Mouse (Mus musculus) CD4-positive helper T cell, adult 2 months (primary cell): ENCODE data around the gene Carhsp1.
A peak's percentile ranks its signal among the peaks of the same experiment; 100 is the strongest.

Source experiments
- DNase-seq: peaks from one replicate; pipeline ENCODE4 v3.0.0-alpha.2; 2012; ENCODE audit warnings: low read depth, missing footprints, low spot score

Carhsp1 gene

DNA sequence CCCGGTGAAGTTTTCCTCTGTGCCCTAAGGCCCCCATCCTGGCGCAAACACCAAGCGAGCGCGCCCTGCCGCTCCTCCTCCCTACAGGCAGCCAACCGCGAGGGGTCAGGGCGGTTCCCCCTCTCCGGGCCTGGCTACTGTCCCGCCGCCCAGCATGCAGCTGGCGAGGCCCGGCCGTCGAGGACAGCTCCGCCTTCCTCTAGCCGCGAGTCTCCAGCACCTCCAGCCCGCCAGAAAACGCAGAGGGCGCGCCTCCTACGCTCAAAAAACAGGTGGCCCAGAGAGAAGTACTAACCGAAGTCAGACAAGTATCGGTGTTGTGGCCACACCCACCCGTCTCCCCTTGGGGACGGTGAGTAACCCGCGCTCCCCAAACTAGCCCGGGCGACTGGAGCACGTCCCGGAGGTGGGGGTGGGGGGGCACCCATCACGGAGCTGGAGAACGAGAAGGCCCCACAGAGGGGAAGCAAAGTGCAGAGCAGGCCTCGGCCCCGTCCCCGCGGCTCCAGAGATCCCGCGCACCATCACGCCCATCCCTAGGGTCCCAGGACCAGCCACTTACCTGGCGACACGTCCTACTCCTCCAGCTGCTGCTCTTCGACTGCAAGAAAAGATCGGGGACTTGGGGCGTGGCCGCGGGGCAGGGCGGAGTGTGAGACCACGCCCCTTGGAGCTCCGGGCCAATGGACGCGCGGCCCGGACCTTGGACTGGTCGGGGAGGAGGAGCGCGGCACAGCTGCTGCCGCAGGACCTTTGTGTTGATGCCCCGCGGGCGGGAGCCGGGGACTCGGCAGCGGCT lies at the start of gene Carhsp1:
Gene Carhsp1 (minus strand): TSS at position 605 of the 799 bp plus-strand sequence.
- DNase-seq, result peak; percentile 92

DNA sequence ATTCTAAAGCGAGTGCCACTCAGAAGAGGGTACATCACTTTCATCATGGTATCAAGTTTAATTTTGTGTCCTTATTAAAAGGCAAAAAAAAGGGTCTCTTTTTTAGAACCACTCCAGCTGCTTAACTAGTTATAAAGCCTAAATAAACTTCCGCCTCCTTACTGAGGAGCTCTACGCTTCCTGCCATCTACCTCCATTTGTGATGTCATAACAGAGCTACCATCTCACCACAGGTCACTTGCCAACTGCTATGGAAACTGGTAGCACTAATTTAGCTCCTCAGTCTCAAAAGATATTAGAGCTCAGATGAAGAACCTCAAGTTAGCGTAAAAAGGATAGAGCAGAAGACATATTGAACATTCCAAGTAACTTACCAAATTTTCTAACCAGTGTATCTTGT lies 48.5 kb upstream of the Carhsp1 start:
- peak; percentile 27 for DNase-seq

DNA sequence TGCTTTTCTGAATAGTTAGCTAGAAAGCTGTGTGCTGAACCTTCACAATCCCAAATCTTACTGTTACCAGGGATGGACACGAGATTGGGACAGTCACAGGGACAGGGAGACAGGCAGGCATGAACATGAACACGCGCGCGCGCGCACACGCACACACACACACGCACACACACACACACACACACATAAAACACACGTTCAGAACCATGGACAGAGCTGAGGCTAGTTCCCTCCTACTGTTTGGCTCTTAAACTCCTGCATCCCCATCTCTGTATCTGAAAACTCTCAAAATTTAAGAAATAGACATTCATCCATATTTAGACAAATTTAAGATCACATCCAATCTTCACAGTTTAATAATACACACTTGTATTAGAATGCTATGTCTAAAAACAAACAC lies 45.8 kb upstream of the Carhsp1 start:
- peak; percentile 57 for DNase-seq

DNA sequence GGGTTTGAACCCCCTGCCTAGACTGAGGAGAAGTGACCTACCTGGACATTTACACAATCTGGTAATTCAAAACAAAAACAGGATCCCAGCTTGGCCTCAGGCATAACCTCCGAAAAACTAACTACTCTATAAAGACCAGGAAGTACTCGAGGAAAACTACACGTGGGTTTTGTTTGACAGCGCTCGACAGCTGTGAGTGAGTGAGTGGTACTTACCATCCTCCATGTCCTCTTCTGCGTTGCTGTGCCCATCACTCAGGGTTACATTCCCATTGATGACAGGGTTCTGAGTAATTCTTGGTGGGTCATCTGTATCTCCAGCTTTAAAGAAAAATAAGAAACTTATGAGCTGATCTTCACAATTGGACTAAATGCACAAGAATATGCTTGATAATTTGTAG lies 44.3 kb upstream of the Carhsp1 start:
- no peak for DNase-seq

DNA sequence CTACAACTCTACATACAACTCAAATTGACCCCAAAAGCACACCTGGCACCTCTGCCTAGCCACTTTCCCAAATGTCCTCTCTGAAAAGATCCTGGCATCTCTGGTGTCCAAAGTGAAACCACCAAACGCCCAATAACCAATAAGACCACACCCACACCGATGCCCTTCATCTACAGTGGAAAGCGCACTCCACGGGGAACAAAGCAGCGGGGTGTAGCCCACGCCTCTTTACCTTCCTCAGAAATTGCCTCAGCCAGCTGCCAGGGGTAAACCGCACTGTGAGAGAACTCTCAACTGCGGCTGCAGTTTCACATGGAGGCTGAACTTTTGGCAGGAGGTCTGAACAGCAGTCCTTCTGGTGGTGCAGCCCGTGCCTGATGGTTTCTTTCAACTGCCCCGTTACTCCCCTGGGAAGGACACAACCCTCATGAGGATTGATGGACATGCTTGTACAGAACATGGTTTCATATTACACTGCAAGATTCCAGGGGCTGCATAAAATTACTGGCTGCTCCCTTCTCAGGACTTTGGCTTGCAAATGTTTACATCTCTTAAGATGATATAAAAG lies 43.6 kb upstream of the Carhsp1 start:
- no peak for DNase-seq

DNA sequence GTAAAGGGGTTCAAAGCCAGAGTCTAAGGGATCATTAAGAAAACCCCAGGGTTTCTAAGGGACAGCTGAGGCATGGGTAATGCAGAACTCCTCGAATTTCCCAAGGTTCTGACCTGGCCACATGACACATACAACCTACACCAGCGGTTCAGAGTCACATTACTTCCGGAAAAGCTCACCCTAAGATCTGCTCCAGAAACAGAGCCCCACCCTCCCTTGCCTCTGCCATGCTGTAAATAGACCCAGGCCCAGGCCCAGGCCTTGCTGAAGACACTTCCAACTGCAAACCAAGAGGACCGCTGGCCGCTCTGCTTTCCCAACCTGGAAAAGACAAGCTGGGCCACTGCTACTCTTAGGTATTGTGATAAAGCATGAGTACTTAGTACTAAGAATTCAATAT lies 42.9 kb upstream of the Carhsp1 start:
- no peak for DNase-seq

DNA sequence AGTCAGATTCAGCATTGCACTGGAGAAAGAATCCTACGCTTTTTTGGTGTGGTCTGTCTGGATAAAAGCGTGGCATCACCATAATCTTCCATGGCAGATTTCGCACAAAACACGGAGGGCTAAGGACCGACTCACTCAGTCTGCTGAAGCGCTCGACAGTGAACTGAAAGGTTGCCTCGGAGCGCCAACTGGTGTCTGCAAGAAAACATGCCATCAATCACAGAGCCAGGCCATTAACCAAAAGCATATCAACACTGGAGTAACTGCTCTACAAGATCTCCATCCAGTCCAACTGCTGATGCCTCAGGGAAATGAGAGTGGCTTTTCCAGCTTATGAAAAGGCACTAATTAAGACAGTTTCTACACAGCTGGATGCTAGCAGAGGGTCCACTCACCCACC lies 40.0 kb upstream of the Carhsp1 start:
- no peak for DNase-seq

DNA sequence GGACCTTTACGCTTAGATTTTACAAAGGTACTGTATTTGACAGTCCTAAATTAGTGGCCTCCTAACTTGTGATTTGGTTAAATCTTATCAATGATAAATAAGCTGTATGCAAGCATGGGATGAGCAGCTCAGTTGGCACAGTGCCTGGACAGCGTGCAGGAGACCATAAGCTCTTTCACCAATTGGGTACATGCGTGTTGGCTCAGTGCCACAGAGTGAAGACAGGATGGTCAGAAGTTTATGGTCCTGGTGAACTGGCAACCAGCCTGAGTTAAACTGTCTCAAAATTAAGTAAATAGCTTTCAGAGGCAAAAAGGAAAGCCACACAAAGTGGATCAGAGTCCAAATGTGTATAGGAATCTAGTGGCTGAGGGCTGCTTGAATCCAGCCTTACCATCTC lies 28.6 kb upstream of the Carhsp1 start:
- no peak for DNase-seq

DNA sequence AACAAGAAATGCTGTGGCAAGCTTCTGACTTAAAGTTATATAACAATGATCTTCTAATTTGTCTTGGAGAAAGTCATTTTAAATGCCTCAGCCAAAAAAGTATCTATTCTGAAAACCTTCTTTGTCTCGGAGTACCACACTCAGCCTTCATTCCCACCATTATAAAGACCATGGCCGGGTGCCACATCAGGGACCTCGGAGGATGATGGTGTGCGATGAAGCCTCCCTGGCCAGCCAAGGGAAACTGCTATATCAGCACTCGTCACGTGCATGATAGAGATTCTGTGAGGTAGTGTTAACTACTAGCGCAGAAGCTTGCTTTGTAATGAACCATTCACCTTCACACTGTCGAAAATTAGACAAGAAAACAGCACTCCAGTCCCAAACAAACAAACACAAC lies 27.6 kb upstream of the Carhsp1 start:
- no peak for DNase-seq

DNA sequence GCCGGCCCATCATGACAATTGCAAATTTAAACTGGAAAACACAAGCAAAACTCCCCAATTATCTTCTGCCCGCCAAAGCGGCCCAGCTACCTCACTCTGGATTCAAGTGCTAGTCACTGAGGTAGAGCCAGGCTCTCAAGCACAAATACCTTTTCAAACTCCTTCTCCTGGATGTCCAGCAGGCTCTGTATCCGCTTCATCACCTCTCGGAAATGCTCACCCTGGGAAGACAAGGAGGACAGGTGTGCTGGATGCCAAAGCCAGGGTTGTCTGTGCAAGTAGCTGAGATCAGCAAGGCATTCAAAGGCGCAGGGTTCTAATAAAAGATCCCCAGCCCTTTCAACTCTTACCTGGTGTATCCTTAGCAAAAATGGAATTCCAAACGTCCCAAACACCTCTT lies 19.3 kb upstream of the Carhsp1 start:
- no peak for DNase-seq

DNA sequence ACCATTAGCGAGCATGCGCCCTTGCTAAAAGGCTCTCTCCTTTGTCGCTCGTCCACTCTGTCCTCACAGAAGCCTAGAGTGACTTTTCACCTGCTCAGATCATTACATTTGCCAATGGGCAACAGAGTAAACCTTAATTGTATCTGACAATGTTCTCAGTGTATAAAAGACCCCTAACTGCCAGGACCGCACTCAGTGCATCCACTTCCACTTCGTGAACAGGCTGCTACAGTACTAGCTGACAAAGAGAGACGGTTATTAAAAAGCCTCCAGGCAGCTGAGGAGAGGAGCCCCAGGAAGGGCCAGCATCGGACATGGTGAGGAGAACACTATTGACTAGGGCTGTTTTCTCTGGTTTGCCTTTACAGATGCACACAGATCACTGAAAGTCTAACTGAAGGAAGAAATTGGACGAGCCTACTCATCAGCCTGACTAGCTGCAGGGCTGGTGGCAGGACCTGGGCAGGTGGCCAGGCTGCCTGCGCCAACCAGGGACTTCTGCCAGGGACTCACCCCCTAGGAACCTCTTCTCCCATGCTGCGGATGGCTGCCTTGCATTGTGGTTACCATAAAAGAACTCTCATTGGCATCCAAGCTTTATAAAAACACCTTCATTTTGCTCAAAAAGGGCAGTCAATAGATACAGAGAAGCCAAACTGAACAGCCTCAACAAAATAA lies 18.2 kb upstream of the Carhsp1 start:
- no peak for DNase-seq

DNA sequence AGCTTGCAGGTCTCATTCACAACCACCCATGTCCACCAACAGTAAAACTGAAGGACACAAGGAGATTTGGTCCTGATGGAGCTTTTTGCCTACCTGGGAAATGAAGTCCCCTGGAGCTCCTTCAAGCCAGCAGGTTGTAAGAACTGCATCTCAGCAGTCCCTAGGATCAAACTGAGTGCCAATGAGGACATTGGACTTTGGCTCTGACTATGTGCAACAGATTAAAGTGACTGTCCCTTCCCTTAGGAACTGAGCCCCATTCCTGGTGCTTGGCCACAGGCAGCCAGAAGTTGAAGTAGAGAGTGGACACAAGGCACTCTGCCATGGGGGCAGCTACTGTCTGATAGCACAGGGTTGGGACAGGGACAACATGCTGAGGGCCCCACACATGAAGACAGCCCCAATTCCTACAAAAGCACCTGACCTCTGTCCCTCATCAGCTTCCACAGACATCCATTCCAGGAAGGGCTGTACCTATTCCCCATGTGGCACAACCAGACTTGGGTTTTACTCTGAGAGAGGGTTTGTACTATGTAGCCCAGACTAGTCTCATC lies 15.7 kb upstream of the Carhsp1 start:
- DNase-seq, result no peak

DNA sequence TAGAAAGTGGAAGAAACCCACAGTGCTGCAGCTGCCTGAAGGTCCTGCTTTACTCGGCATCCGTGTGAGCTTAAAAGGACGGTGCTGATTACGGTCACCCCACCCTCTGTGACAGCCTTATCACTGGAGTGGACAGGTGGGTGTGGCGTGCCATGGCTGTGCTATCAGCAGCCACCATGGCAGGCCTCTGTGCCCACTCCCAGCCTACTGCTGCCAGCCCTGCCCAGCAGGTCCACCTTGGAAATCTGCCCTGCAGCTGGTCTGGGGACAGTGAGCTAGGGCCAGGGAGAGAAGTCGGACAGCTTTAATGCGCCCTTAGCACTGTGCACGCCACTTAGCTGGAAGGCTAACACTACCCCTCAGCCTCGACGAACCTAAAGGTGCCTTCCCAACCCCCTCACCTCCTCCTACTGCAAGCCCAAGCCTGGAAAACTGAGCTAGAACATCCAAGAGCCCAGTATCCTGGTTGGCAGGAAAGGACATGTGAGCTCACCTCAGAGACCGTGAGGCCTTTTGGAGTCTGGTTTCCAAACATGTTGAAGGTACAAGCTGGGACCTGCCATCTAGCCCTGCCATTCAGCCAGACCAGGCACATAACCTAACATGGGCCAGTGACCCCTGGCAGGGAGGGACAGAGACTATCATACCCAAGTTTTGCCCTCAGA lies 15.0 kb upstream of the Carhsp1 start:
- DNase-seq, result no peak

DNA sequence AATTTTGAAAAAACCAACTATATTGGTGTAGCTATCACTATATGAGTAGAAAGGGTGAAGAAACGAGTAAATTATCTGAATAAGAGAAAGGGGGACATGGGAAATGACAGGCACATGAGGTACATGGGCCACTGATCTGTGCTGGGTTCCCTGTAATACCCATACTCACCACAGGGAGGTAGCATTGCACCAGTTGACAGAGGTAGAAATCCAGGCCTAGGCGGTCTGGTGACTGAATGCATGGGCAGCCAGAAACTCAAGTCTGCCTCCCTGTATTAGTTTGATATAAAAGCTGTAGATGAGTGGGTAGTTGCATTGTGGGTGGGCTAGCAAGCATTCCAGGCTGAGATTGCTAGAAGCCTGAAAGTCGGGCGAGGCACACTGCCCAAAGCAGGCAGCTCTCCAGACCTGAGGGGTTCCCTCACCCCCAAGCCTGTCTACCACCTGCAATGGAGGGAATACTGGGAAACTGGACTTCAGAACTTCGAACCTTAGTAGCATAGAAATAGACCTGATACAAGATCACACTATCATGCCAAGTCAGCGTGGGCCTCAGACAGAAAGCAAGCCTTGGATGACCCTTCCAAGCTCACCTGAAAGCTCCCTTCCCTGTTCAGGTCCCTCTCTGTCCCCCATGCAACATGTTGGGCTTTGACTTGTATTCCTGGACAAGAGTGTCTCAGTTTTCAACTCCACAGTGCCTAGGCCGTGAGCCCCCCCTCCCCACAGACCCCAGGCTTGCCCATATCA lies 14.3 kb upstream of the Carhsp1 start:
- DNase-seq, result peak; percentile 72

DNA sequence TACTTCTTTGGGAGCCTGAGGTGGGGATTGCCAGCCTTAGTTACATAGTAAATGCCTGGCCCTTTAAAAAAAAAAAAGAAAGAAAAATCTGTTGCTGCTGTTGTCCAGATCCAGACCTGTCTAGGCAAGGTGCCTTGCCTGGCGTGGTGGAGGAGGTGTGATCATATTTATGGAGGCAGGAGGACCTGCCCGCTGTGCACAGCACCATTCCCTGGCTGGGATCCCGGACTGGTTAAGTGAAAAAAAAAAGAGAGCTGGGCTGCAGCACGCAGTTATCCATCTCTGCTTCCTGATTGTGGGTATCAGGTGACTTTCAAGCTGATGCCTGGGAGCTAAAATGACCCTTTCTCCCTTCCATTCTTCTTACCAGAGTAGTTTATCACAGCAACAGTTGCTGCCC lies 13.1 kb upstream of the Carhsp1 start:
- DNase-seq, result no peak

DNA sequence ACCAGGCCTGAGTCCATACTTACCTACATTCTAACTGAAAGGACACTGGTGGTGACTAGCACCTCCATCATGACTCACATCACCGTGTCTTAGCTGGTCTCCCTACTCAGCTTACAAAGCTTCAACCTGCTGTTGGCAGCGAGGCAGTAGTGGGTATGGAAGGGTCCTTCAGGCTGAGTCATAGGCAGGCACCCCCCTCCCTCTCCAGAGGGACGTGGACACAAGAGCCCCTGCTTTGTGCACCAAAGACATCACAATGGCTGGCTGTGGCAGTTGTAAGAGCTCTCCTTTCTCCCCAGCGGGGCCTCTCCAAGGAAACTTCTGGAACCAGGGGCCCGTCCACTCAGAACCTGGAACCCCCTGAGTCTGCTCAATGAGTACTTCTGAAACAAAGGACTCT lies 8.5 kb upstream of the Carhsp1 start, which contains the start of gene Gm5767:
Gene Gm5767 (plus strand): TSS at position 301 of the 400 bp plus-strand sequence.
- no peak for DNase-seq

DNA sequence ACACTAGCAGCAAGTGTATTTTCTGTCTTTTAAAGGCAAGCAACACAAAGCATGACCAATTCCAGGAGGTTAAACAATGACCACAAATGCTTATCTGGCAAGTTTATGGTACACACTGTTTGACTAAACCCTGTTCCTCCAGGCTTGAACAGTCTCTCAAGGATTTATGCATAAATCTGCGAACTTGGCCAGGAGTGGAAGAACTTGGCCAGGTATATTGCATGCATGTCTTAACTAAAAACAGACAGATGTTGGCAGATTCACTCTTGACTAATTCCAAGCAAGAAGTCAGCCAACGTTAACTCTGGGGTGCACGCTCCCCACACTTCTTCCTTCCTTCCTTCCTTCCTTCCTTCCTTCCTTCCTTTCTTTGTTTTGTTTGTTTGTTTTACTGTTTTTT lies 7.8 kb upstream of the Carhsp1 start:
- DNase-seq, result no peak

DNA sequence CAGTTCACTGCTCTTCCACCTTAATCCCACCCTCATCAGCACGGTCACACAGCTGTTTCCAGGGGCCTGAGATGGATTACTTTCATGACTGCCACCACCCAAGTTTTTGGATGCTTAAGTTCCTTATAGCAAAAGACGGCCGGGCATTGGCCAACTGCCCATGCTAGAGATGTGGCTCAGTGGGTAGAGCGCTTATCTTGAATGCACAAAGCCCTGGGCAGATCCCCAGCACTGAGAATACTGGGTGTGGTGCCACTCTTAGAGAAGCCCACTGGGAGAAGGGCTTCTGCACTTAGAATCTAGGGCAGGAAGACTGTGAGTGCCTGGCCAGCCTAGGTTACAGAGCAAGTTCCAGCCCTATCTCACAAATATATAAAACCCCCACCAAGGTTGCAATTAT lies 6.7 kb upstream of the Carhsp1 start:
- DNase-seq, result no peak

DNA sequence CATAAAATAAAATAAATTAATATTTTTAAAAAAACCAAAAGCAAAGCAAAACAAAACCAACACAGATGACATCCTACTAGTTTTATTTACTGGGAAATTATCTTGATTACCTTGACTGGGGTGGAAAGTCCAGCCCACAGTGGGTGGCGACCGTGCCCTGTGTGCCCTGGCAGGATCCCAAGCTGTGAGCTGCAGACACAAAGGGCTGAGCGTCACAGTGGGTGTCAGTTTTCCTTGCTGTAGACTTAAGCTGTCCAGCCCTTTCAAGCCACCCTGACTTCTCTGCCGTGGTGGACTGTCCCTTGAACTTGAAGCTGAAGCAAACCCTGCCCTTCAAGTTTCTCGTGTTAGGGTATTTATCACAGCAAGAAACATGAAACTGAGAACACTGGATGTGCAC lies 6.1 kb upstream of the Carhsp1 start:
- no peak for DNase-seq

DNA sequence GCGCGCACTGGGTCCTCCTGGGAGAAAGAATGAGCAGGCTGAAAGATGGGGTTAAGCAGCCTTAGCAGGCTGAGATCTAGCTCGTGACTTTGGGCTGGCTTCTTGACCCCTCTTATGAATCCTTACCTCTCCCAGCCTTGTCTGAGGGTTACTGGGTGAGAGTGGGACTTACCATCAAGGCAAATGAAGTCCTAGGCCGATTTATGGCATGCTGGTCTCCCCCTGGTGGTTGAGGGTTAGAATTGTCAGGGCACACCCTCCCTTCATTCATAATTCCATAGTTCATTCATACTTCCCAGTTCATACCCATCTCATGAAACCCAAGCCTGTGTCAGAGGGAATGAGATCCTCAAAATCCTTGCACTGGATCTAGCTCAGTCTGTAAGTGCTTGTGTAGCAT lies 4.8 kb upstream of the Carhsp1 start:
- peak; percentile 62 for DNase-seq

DNA sequence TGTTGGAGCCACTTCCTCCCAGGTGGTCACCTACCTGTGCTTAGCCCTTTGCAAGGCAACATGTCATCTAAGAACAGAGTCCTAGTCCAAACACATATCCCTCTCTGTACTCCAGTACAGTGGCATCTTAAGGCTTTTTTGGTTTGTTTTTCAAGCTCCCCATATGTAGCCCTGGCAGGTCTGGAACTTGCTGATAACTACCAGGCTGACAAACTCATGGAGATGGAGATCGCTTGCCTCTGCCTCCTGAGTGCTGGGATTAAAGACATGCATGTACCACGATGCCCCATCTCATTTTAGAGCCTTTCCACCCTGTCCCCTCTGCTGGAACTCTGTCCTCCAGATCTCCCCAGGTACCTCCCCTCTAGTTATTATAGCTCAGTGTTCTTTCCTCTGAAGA lies 4.3 kb upstream of the Carhsp1 start:
- no peak for DNase-seq
